Mouse (Mus musculus): Measurements from ENCODE around the gene H2-K1. TPM values are rescaled to one million over a fixed set of nuclear protein-coding genes. Genes with fewer than 3 reads are reported as not detected.
A peak's percentile ranks its signal among the peaks of the same experiment; 100 is the strongest.
"Not testable (repeated sequence)": the region's sequence is repeated elsewhere in the genome, so short reads cannot be mapped to it uniquely, and the experiment has no call there.

Gene H2-K1
- polyA plus RNA-seq, 1 experiment from 2014 or later = 55.5 TPM

DNA sequence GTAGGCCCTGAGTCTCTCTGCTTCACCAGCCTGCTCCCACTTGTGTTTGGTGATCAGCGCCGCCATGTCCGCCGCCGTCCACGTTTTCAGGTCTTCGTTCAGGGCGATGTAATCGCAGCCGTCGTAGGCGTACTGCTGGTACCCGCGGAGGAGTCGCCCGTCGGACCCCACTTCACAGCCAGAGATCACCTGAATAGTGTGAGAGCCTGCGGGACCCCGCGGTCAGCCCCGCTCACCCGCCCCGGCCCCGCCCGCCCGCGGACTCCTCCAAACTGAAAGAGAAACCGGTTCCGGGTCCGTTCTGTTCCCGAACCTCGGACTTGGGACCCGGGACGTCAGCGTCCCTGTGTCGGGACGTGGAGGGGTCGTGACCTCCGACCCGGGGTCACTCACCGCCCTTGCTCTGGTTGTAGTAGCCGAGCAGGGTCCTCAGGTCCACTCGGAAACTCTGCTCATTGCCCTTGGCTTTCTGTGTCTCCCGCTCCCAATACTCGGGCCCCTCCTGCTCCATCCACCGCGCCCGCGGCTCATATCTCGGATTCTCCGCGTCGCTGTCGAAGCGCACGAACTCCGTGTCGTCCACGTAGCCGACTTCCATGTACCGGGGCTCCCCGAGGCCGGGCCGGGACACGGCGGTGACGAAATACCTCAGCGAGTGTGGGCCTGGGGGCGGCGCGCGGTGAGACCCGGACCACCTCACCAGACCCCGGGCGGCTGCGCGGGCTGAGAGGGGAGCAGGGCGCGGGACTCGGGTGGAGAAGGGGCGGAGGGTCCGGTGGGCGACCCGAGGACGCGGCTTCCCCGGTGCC lies 602 bp downstream of the H2-K1 start:
- ATAC-seq (ENCODE audit: low read depth) = peak; percentile 51
- no peak overlapping the region for H3K27ac ChIP-seq (ENCODE audit: low read length)
- H3K4me2 ChIP-seq (ENCODE audit: low read depth, low read length) = peak overlapping the region; percentile 94
- H3K27me3 ChIP-seq (ENCODE audit: control insufficient read depth, insufficient read depth, low read depth, low read length) = peaks cover 18% of the 10 kb centered on the region
- peaks cover 6% of the 10 kb centered on the region; the same call in 1 of the 2 replicates for H3K4me1 ChIP-seq (replicated peaks; ENCODE audit: control insufficient read depth, insufficient read depth, low read length)
- no peaks in the 10 kb centered on the region for H3K36me3 ChIP-seq (ENCODE audit: control insufficient read depth, insufficient read depth, low read length)
- H3K9me3 ChIP-seq (ENCODE audit: control insufficient read depth, low read length) = no peaks in the 10 kb centered on the region
- 1% methylated on average over 86 of the region's 87 CpGs for WGBS
- peak overlapping the region; percentile 68 for H3K9ac ChIP-seq (ENCODE audit: low read length)
- H3K4me3 ChIP-seq (ENCODE audit: low read length) = peak overlapping the region; percentile 60

GRCm38 (mm10) chr17:33998697-33999096 lies 1.4 kb downstream of the H2-K1 start:
- H3K9ac ChIP-seq (ENCODE audit: low read length); H3K27ac ChIP-seq (ENCODE audit: low read length); H3K4me3 ChIP-seq (ENCODE audit: low read length); ATAC-seq (ENCODE audit: low read depth); H3K4me1 ChIP-seq (replicated peaks; ENCODE audit: control insufficient read depth, insufficient read depth, low read length); H3K36me3 ChIP-seq (ENCODE audit: control insufficient read depth, insufficient read depth, low read length); H3K4me2 ChIP-seq (ENCODE audit: low read depth, low read length); H3K9me3 ChIP-seq (ENCODE audit: control insufficient read depth, low read length): not testable (repeated sequence)
- H3K27me3 ChIP-seq (ENCODE audit: control insufficient read depth, insufficient read depth, low read depth, low read length) = peaks cover 18% of the 10 kb centered on the region
- 40% methylated on average over 5 of the region's 5 CpGs for WGBS

- not testable (repeated sequence) for H3K4me2 ChIP-seq (ENCODE audit: low read depth, low read length); H3K9me3 ChIP-seq (ENCODE audit: control insufficient read depth, low read length); H3K9ac ChIP-seq (ENCODE audit: low read length); ATAC-seq (ENCODE audit: low read depth); H3K4me1 ChIP-seq (replicated peaks; ENCODE audit: control insufficient read depth, insufficient read depth, low read length); H3K4me3 ChIP-seq (ENCODE audit: low read length); H3K27ac ChIP-seq (ENCODE audit: low read length); H3K36me3 ChIP-seq (ENCODE audit: control insufficient read depth, insufficient read depth, low read length)
- 86% methylated on average over 2 of the region's 2 CpGs for WGBS
- H3K27me3 ChIP-seq (ENCODE audit: control insufficient read depth, insufficient read depth, low read depth, low read length) = peaks cover 18% of the 10 kb centered on the region
These were observed 3.1 kb downstream of the H2-K1 start for GRCm38 (mm10) chr17:33997025-33997424.

- H3K36me3 ChIP-seq (ENCODE audit: control insufficient read depth, insufficient read depth, low read length) = no peaks in the 10 kb centered on the region
- H3K27ac ChIP-seq (ENCODE audit: low read length) = no peak overlapping the region
- H3K4me1 ChIP-seq (replicated peaks; ENCODE audit: control insufficient read depth, insufficient read depth, low read length) = peaks cover 6% of the 10 kb centered on the region; the same call in 1 of the 2 replicates
- no peak overlapping the region for H3K4me3 ChIP-seq (ENCODE audit: low read length)
- H3K4me2 ChIP-seq (ENCODE audit: low read depth, low read length) = no peak overlapping the region
- 40% methylated on average over 3 of the region's 3 CpGs for WGBS
- no peak for ATAC-seq (ENCODE audit: low read depth)
- H3K9me3 ChIP-seq (ENCODE audit: control insufficient read depth, low read length) = no peaks in the 10 kb centered on the region
- peaks cover 15% of the 10 kb centered on the region for H3K27me3 ChIP-seq (ENCODE audit: control insufficient read depth, insufficient read depth, low read depth, low read length)
- no peak overlapping the region for H3K9ac ChIP-seq (ENCODE audit: low read length)
These were observed 4.5 kb downstream of the H2-K1 start for GRCm38 (mm10) chr17:33995651-33996050.

DNA sequence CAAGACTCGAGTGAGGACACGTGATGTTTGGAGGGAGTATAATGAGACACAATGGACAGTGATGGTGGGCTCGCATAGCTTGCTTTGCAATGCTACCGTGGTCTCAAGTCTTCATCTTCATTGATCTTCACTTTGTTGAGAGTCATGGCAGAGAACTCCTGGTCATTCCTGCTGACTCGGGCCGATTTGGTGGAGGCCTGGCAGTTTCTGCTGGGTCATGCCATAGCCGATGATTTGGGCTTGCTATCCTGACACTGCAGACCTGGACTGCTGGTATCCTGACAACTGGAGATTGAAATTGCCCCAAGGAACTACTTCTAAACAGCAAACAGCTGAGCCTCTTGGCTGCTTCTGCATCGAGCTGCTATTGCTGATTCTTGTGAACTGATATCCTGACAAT lies 5.2 kb downstream of the H2-K1 start:
- ATAC-seq (ENCODE audit: low read depth) = no peak
- Histone ChIP-seq H3K4me1 (replicated peaks; ENCODE audit: control insufficient read depth, insufficient read depth, low read length) (0 out of 2 replicates have a peak, but pooled peaks cover 3% of the 10 kb centered on the region), H3K9me3 (ENCODE audit: control insufficient read depth, low read length) (no peaks in the 10 kb centered on the region), H3K36me3 (ENCODE audit: control insufficient read depth, insufficient read depth, low read length) (no peaks in the 10 kb centered on the region), H3K27me3 (ENCODE audit: control insufficient read depth, insufficient read depth, low read depth, low read length) (peaks cover 10% of the 10 kb centered on the region), H3K4me2 (ENCODE audit: low read depth, low read length) (no peak overlapping the region), H3K9ac (ENCODE audit: low read length) (no peak overlapping the region), H3K4me3 (ENCODE audit: low read length) (no peak overlapping the region), H3K27ac (ENCODE audit: low read length) (no peak overlapping the region)
- WGBS = 84% methylated on average over 8 of the region's 8 CpGs

- Histone ChIP-seq H3K9me3 (ENCODE audit: control insufficient read depth, low read length) (no peaks in the 10 kb centered on the region), H3K4me2 (ENCODE audit: low read depth, low read length) (no peak overlapping the region), H3K4me3 (ENCODE audit: low read length) (no peak overlapping the region), H3K9ac (ENCODE audit: low read length) (no peak overlapping the region), H3K27me3 (ENCODE audit: control insufficient read depth, insufficient read depth, low read depth, low read length) (no peaks in the 10 kb centered on the region), H3K4me1 (replicated peaks; ENCODE audit: control insufficient read depth, insufficient read depth, low read length) (no peaks in the 10 kb centered on the region), H3K27ac (ENCODE audit: low read length) (no peak overlapping the region), H3K36me3 (ENCODE audit: control insufficient read depth, insufficient read depth, low read length) (no peaks in the 10 kb centered on the region)
- 28% methylated on average over 10 of the region's 10 CpGs for WGBS
- peak; percentile 26; the same call in 1 of the 2 replicates for ATAC-seq (ENCODE audit: low read depth)
These were observed 8.1 kb downstream of the H2-K1 start for GRCm38 (mm10) chr17:33991788-33992664.

DNA sequence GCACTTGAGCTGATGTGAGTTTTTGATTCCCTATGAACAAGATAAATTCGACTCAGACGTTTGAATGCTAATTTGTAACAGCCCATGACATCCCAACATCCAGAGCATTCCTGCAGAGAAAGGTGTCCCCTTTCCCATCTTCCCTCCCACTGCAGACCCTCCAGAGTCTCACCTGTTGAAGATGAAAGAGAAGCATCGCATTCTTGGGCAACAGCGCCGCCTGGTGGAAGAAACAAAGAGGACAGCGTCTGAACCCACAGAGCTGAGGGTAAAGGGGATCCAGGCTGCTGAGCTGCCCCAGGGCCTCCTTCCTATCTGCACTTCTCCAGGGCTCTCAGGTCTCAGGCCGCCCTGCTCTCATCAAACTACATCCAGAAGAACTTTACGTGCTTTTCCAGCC lies 18.0 kb downstream of the H2-K1 start:
- Histone ChIP-seq H3K27me3 (ENCODE audit: control insufficient read depth, insufficient read depth, low read depth, low read length) (peaks cover 28% of the 10 kb centered on the region), H3K4me1 (replicated peaks; ENCODE audit: control insufficient read depth, insufficient read depth, low read length) (peaks cover 23% of the 10 kb centered on the region), H3K4me2 (ENCODE audit: low read depth, low read length) (peak overlapping the region; percentile 58)
- ATAC-seq (ENCODE audit: low read depth); H3K9ac ChIP-seq (ENCODE audit: low read length); H3K36me3 ChIP-seq (ENCODE audit: control insufficient read depth, insufficient read depth, low read length); H3K9me3 ChIP-seq (ENCODE audit: control insufficient read depth, low read length); H3K27ac ChIP-seq (ENCODE audit: low read length); H3K4me3 ChIP-seq (ENCODE audit: low read length): not testable (repeated sequence)
- WGBS = 9% methylated on average over 8 of the region's 8 CpGs

- peak overlapping the region; percentile 53 for H3K9ac ChIP-seq (ENCODE audit: low read length)
- peaks cover 23% of the 10 kb centered on the region for H3K4me1 ChIP-seq (replicated peaks; ENCODE audit: control insufficient read depth, insufficient read depth, low read length)
- ATAC-seq (ENCODE audit: low read depth) = peak; percentile 94
- under 1% methylated on average over 27 of the region's 27 CpGs for WGBS
- H3K4me3 ChIP-seq (ENCODE audit: low read length) = peak overlapping the region; percentile 48
- H3K27ac ChIP-seq (ENCODE audit: low read length) = peak overlapping the region; percentile 70
- H3K9me3 ChIP-seq (ENCODE audit: control insufficient read depth, low read length); H3K36me3 ChIP-seq (ENCODE audit: control insufficient read depth, insufficient read depth, low read length): not testable (repeated sequence)
- H3K4me2 ChIP-seq (ENCODE audit: low read depth, low read length) = peak overlapping the region; percentile 58
- peaks cover 31% of the 10 kb centered on the region for H3K27me3 ChIP-seq (ENCODE audit: control insufficient read depth, insufficient read depth, low read depth, low read length)
These were observed 18.8 kb downstream of the H2-K1 start for GRCm38 (mm10) chr17:33981192-33981909.
